Mouse (Mus musculus): ENCODE data around the gene Scn7a.

DNA sequence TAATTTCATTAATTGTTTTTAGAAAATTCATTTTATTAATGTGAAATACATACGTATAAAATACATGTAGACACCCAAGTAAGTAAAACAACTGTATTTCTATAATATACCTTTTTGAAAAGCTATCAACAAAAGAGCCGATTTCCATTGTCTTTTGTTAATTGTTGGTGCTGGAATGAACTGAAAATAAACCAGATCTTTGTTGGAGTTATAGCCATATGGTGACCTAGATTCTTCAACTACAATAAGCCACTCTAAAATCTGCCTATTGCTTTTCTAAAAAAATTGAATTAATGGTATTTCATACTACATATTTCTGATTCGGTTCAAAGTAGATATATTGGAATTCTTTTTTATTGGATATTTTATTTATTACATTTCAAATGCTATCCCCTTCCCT lies 56.7 kb downstream of the Scn7a start:
- TF ChIP-seq CTCF (IDR thresholded peaks at IDR 0.05; ENCODE audit: extremely low read depth, insufficient read depth, low read length): no peak
- no peak for TF ChIP-seq POLR2A (IDR thresholded peaks at IDR 0.05; ENCODE audit: extremely low read depth, insufficient read depth, low read length)

Measured in cortical plate, adult 2 months (tissue).